Mouse (Mus musculus): ENCODE measurements at regions not wholly inside any gene's neighbourhood (a gene's known extent, or its start where the extent isn't known, plus 50 kb on each side); places are given as distances from the start of the nearest gene placed in this dataset.

DNA sequence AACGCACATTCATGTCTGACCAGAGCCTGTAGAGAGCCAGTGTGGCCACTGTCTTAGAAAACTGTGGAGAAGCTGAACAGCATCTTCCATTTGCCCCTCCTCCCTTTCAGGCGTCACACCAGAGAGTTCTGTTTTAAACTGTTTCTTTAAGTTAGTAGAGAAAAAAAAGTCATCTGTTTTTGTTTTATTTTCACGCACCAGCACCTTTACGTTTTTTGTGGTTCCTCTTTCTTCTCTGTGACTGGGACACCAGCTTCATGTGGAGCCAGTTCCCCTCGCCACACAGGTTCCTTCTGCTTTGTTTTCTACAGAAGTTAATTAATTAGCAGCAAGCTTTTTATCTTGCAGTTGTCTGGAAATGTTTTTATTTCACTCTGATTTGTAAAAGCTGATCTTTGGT lies 69.4 kb upstream of the Nck2 start:
- TF ChIP-seq TCF3 (IDR thresholded peaks at IDR 0.05; ENCODE audit: insufficient read length, low read depth) (no peak), POLR2A (IDR thresholded peaks at IDR 0.05; ENCODE audit: insufficient read length, low read depth) (no peak), CEBPB (IDR thresholded peaks at IDR 0.05; ENCODE audit: insufficient read depth, poor library complexity, severe bottlenecking) (no peak), POLR2AphosphoS2 (IDR thresholded peaks at IDR 0.05; ENCODE audit: insufficient read length, low read depth) (no peak), USF1 (IDR thresholded peaks at IDR 0.05; ENCODE audit: low read depth) (no peak), MAX (IDR thresholded peaks at IDR 0.05; ENCODE audit: low read depth) (no peak), MYOG (IDR thresholded peaks at IDR 0.05; ENCODE audit: control insufficient read depth in 1 of 3, insufficient read depth in 1 of 3, insufficient read length in 2 of 3, low read depth in 2 of 3) (no peak)

All from myocyte (in vitro differentiated cells).